Mouse (Mus musculus): ENCODE measurements around the gene Eif4e1b. TPM values are rescaled to one million over a fixed set of nuclear protein-coding genes. Genes with fewer than 3 reads are reported as not detected.

Gene Eif4e1b
- not detected in 2 replicates for polyA plus RNA-seq (2012; ENCODE audit: insufficient read depth, insufficient read length, missing spikeins)

DNA sequence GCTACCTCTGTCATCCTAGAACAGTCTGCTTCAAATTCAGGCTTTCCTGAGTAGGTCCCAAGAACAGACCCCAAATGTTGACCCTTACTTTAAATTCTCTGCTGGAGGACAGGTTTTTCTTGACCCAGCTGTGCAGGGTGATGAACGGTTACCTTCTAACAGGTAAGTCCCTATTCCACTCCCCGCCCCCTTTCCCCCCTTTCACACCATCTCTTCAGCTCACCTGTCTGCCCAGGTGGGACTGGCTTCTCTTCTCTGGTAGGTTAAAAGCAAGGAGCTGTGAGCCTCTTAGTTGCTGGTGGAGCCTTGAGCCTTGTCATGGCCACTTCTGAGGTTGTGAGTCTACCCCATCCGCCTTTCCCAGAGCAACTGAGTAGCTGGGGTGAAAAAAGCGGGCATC, at the start of gene Eif4e1b:
TSS of gene Eif4e1b (plus strand) at position 301 of the 400 bp plus-strand sequence.
- no peak within 1 kb of the TSS for H3K27ac ChIP-seq (ENCODE audit: insufficient read depth, low read depth, low read length)
- no peak within 1 kb of the TSS for H3K4me3 ChIP-seq (ENCODE audit: insufficient read depth, low read length)
- TF ChIP-seq CTCF (IDR thresholded peaks at IDR 0.05; ENCODE audit: low read depth, low read length) (no peak), POLR2A (IDR thresholded peaks at IDR 0.05; ENCODE audit: borderline replicate concordance, low read depth, low read length) (no peak)
- no peaks in the 10 kb centered on the region for H3K4me1 ChIP-seq (ENCODE audit: control insufficient read depth, insufficient read depth, low read length)

DNA sequence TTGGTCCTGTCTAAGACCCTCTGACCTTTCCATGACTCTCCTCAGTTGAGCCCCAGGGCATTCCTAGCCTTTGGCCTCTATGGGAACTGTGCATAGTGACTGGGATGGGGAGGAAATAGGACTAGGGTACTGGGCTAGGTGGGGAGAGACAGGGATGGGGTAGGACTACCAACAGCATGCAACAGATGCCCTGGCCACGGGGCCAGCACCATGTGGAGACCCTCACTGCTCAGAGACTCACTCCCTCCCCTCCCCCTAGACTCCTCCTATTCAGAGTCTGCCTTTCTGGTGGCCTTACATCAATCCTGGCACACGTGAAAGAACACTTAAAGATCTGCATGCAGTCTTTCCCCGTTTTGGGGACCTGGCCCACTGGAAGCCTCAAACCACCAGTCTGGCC, 46.9 kb upstream of the Eif4e1b start:
- no peak overlapping the region for H3K4me3 ChIP-seq (ENCODE audit: insufficient read depth, low read length)
- TF ChIP-seq CTCF (IDR thresholded peaks at IDR 0.05; ENCODE audit: low read depth, low read length) (no peak), POLR2A (IDR thresholded peaks at IDR 0.05; ENCODE audit: borderline replicate concordance, low read depth, low read length) (no peak)
- no peak overlapping the region for H3K27ac ChIP-seq (ENCODE audit: insufficient read depth, low read depth, low read length)

DNA sequence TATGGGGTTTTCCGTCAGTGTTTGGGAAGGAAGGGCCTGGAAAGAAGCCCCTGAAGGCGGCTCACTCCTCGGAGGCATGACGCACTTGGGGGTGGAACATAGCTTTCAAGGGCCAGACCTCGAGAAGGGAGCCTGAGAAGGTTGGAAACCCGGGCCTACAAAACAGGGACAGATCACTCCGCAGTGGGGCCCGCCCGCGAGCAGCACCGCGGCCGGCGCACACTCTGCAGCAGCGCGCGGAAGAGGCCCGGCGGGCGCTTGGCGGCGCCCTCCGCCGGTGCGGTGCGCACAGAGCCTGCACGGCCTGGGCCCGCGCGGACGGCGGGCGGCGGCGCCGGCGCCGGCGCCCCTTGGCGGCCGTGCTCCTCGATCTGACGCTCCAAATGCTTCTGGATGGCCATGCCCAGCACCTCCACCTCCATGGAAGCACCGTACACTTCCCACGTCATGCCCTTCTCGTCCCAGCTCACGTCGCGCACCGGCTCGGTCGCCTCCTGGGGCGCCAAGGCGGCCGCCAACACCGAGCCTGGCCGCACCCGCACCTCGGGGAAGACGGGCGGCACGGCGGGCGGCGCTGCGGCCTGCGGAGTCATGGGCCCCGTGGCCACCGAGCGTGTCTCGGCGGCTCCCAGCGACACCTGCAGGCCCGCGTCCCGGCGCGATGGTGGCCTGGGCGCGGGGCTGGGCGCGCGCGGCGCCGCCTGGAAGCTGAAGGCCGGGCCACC, 46.1 kb upstream of the Eif4e1b start:
- TF ChIP-seq CTCF (IDR thresholded peaks at IDR 0.05; ENCODE audit: low read depth, low read length) (no peak), POLR2A (IDR thresholded peaks at IDR 0.05; ENCODE audit: borderline replicate concordance, low read depth, low read length) (no peak)
- no peak overlapping the region for H3K4me3 ChIP-seq (ENCODE audit: insufficient read depth, low read length)
- H3K4me1 ChIP-seq (ENCODE audit: control insufficient read depth, insufficient read depth, low read length): no peaks in the 10 kb centered on the region
- no peak overlapping the region for H3K27ac ChIP-seq (ENCODE audit: insufficient read depth, low read depth, low read length)

More for the DNA sequence above, 46.9 kb upstream of the Eif4e1b start:
- no peaks in the 10 kb centered on the region for H3K4me1 ChIP-seq (ENCODE audit: control insufficient read depth, insufficient read depth, low read length)

DNA sequence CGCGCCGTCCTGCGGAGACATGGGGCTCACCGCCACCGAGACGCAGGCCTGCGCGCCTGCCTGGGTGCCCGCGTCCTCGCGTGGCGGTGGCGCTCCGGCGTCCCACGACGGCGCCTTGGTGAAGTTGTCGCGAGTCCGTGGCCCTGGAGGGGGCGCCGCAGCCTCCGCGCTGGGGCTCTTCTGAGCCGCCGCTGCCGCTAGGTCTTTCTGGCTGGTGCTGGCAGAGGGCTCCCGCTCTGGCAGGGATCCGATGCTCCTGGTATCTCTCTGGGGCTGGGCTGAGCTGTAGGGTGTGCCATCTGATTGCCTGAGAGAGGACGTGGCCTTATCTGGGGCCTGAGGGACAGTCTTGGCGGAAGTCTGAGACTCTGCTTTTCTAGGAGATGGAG, 45.6 kb upstream of the Eif4e1b start:
- Histone ChIP-seq H3K4me1 (ENCODE audit: control insufficient read depth, insufficient read depth, low read length) (no peaks in the 10 kb centered on the region), H3K27ac (ENCODE audit: insufficient read depth, low read depth, low read length) (no peak overlapping the region), H3K4me3 (ENCODE audit: insufficient read depth, low read length) (no peak overlapping the region)
- no peak for TF ChIP-seq CTCF (IDR thresholded peaks at IDR 0.05; ENCODE audit: low read depth, low read length)
- no peak for TF ChIP-seq POLR2A (IDR thresholded peaks at IDR 0.05; ENCODE audit: borderline replicate concordance, low read depth, low read length)

DNA sequence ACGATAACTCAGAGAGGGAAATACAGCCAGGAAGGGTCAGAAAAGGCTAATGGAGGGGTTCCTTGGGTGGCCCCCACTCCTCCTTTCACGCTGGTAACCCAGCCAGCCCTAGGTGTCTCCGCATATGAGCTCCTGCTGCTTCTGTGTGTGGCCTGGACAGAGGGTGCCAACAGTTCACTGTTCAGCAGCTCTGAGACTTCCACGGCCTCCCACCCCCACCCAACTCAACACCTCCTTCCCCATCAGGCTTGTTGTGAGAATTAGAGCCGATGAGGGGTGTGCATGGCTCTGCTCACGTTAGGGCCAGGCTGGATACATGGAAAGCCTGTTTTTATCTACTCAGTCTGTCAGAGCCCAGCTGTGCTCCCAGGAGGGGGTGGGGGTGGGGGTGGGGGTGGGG, 37.7 kb upstream of the Eif4e1b start:
- Histone ChIP-seq H3K27ac (ENCODE audit: insufficient read depth, low read depth, low read length) (no peak overlapping the region), H3K4me1 (ENCODE audit: control insufficient read depth, insufficient read depth, low read length) (no peaks in the 10 kb centered on the region), H3K4me3 (ENCODE audit: insufficient read depth, low read length) (no peak overlapping the region)
- no peak for TF ChIP-seq CTCF (IDR thresholded peaks at IDR 0.05; ENCODE audit: low read depth, low read length)
- no peak for TF ChIP-seq POLR2A (IDR thresholded peaks at IDR 0.05; ENCODE audit: borderline replicate concordance, low read depth, low read length)

DNA sequence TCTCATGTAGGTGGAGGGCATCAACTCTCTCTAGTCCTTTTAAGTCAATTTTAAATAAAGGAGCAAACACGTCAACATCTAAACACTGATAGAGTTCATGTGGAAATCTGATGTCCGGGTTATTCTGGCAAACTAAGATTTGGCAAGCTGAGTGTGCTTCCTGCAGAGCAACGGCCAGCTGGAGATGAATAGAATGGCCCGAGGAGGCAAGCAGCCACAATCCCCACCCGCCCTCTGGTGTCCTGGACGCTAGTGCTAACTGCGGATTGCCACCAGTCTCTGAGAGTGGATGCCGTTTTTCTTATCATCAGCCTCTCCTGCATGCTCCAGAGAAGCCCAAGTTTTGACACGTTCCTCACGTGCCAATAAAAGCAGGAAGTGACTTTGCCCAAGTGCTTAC, 36.9 kb upstream of the Eif4e1b start:
- Histone ChIP-seq H3K4me3 (ENCODE audit: insufficient read depth, low read length) (no peak overlapping the region), H3K27ac (ENCODE audit: insufficient read depth, low read depth, low read length) (no peak overlapping the region), H3K4me1 (ENCODE audit: control insufficient read depth, insufficient read depth, low read length) (no peaks in the 10 kb centered on the region)
- TF ChIP-seq POLR2A (IDR thresholded peaks at IDR 0.05; ENCODE audit: borderline replicate concordance, low read depth, low read length) (no peak), CTCF (IDR thresholded peaks at IDR 0.05; ENCODE audit: low read depth, low read length) (no peak)

DNA sequence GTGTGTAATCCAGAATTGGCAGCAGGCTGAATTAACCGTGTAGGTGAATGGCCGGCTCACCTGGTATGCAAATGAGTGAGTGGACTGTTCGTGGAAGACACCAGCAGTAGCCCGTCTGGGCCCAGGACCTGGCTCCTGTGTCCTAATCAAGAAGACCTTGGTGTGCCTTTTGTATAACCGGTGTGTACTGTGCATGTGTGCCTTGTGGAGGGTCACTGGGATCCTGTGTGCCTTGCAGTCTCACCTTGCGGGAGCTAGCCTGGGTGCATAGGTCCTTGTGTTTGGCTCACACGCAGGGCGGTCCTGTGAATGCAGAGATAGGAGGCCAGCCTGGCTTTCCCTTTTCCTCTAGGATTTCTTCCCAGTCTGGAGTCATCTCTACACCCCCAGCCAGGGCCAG, 35.6 kb upstream of the Eif4e1b start:
- Histone ChIP-seq H3K4me3 (ENCODE audit: insufficient read depth, low read length) (no peak overlapping the region), H3K27ac (ENCODE audit: insufficient read depth, low read depth, low read length) (no peak overlapping the region), H3K4me1 (ENCODE audit: control insufficient read depth, insufficient read depth, low read length) (no peaks in the 10 kb centered on the region)
- TF ChIP-seq CTCF (IDR thresholded peaks at IDR 0.05; ENCODE audit: low read depth, low read length) (no peak), POLR2A (IDR thresholded peaks at IDR 0.05; ENCODE audit: borderline replicate concordance, low read depth, low read length) (no peak)

DNA sequence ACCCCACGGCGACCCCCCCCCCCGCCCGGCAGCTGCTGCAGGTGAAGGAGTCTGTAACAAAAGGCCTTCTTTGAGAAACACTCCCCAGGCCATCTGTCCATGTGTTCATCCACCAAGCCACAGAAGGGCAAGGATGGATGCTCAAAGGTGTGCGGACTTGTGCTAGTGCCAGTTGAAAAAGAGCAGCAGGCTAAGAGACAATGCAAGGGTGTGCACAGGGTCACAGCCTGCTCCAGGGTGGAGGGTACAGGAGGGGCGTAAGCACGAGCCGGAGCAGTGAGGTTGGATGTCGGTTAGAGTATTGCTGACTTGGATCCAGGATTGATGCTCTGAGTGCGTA, 35.1 kb upstream of the Eif4e1b start:
- Histone ChIP-seq H3K4me3 (ENCODE audit: insufficient read depth, low read length) (no peak overlapping the region), H3K4me1 (ENCODE audit: control insufficient read depth, insufficient read depth, low read length) (no peaks in the 10 kb centered on the region), H3K27ac (ENCODE audit: insufficient read depth, low read depth, low read length) (no peak overlapping the region)
- TF ChIP-seq POLR2A (IDR thresholded peaks at IDR 0.05; ENCODE audit: borderline replicate concordance, low read depth, low read length) (no peak), CTCF (IDR thresholded peaks at IDR 0.05; ENCODE audit: low read depth, low read length) (no peak)

DNA sequence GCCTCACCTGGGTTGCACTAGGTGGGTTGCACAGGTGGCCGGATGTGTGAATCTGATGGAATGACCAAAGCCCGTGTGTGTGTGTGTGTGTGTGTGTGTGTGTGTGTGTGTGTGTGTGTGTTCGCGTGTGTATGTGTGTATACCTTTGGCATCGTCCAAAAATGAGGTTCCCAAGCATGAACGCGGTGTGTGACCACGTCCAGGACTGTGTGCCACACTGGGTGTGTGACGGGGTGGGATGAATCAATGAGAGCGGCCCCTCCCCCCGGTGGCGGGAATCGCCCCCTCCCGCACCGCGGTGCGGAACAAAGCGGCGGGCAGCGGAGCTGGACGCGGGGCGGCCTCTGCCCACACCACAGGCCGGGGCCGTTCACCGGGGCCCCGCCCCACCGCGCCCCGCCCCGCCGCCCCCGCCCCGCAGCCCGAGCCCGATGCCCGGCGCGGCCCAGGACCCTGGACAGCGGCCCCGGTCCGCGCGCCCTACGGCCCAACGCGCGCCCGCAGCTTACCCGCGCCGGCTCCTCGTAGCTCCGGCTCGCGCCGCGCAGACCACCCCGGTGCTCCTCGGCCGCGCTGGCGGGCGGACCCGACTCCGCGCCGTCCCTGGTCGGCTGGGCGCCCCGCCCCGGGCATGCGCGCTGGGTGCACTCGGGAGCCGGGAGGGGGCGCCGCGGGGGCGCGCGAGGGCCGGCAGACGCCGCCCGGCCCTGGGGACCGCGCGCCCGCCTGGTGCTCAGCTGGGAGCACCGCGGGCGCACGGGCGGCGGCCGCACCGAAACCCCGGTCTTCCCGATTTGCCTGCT, 34.5 kb upstream of the Eif4e1b start:
- H3K4me1 ChIP-seq (ENCODE audit: control insufficient read depth, insufficient read depth, low read length): no peaks in the 10 kb centered on the region
- TF ChIP-seq CTCF (IDR thresholded peaks at IDR 0.05; ENCODE audit: low read depth, low read length) (no peak), POLR2A (IDR thresholded peaks at IDR 0.05; ENCODE audit: borderline replicate concordance, low read depth, low read length) (no peak)
- H3K27ac ChIP-seq (ENCODE audit: insufficient read depth, low read depth, low read length): no peak overlapping the region
- H3K4me3 ChIP-seq (ENCODE audit: insufficient read depth, low read length): peak overlapping the region; percentile 25; the same call in 1 of the 2 replicates

DNA sequence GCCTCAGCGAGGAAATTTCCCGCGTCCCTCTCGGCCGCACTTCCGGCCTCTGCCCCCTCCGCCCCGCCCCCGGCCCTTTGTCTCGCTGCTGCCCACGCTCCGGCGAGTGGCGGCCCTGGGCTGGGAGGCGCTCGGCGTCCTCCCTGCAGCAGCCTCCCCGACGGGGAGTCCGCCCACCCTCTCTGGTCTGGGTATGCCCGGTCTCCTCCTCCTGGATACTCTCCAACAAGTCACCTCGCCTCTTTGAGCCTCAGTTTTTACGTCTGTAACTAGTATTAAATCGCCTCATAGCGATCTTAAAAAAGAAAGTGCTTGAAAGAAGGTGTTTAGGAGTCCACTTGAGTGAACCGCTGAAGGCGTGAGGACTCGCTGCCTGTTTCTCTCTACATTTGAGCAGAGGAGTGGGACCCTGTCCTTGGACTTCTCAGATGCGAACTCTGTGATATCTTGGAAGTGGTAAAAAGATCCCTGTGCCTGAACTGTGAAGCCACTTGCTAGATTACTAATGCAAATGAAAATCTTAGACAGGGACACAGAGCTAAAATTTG, 33.9 kb upstream of the Eif4e1b start, which contains the start of gene Gprin1:
TSS of gene Gprin1 (minus strand) at position 11 of the 548 bp plus-strand sequence.
- Histone ChIP-seq H3K4me1 (ENCODE audit: control insufficient read depth, insufficient read depth, low read length) (no peaks in the 10 kb centered on the region), H3K27ac (ENCODE audit: insufficient read depth, low read depth, low read length) (no peak within 1 kb of the TSS), H3K4me3 (ENCODE audit: insufficient read depth, low read length) (peak within 1 kb of the TSS; percentile 25; the same call in 1 of the 2 replicates)
- TF ChIP-seq CTCF (IDR thresholded peaks at IDR 0.05; ENCODE audit: low read depth, low read length): no peak
- TF ChIP-seq POLR2A (IDR thresholded peaks at IDR 0.05; ENCODE audit: borderline replicate concordance, low read depth, low read length): no peak

All from bone marrow macrophage, adult 2 months (primary cell).